Mouse (Mus musculus) MEL (cell line): ENCODE results near the gene Vps18.

Source experiments
- BHLHE40 ChIP-seq: IDR thresholded peaks from 2 replicates; pipeline ENCODE4 v1.6.1; 2012; ENCODE audit warnings: low read depth, mild to moderate bottlenecking, inconsistent platforms, low read length, improper control_type of control experiment, borderline replicate concordance
- CTCF ChIP-seq, 3 experiments: IDR thresholded peaks in 2 of 3; conservative IDR thresholded peaks in 1 of 3; 2 replicates each; pipeline ENCODE4 v1.5.1; 2011 to 2012; ENCODE audit warnings: low read length in 3 of 3, low read depth in 2 of 3, mild to moderate bottlenecking in 2 of 3, improper control_type of control experiment in 1 of 3, inconsistent platforms in 1 of 3, mixed read lengths in 1 of 3, moderate library complexity in 1 of 3; ENCODE audit not compliant: control insufficient read depth in 1 of 3, insufficient read depth in 1 of 3, poor library complexity in 1 of 3, severe bottlenecking in 1 of 3
- GABPA ChIP-seq: IDR thresholded peaks from 2 replicates; pipeline ENCODE4 v1.6.1; 2012; ENCODE audit warnings: low read depth, mild to moderate bottlenecking, inconsistent platforms, low read length, improper control_type of control experiment, moderate library complexity
- MAZ ChIP-seq: IDR thresholded peaks from 2 replicates; pipeline ENCODE4 v1.6.1; 2012; ENCODE audit warnings: low read depth, mild to moderate bottlenecking, inconsistent platforms, low read length, improper control_type of control experiment
- MEF2A ChIP-seq: IDR thresholded peaks from 2 replicates; pipeline ENCODE4 v1.6.1; 2014; ENCODE audit warnings: low read depth, mild to moderate bottlenecking, inconsistent platforms, low read length, improper control_type of control experiment; ENCODE audit not compliant: poor library complexity, insufficient replicate concordance, severe bottlenecking; ENCODE audit errors: extremely low read depth
- MYB ChIP-seq: IDR thresholded peaks from 2 replicates; pipeline ENCODE4 v1.6.1; 2011; ENCODE audit warnings: mild to moderate bottlenecking, low read depth, low read length, improper control_type of control experiment
- POLR2A ChIP-seq, 2 experiments: IDR thresholded peaks; 2 replicates each; pipeline ENCODE4 v1.6.1; 2011 to 2012; ENCODE audit warnings: low read length in 2 of 2, mild to moderate bottlenecking in 2 of 2, control low read depth in 1 of 2, improper control_type of control experiment in 1 of 2, low read depth in 1 of 2, moderate library complexity in 1 of 2; ENCODE audit not compliant: control insufficient read depth in 1 of 2, insufficient read depth in 1 of 2, poor library complexity in 1 of 2
- RAD21 ChIP-seq: IDR thresholded peaks from 2 replicates; pipeline ENCODE4 v1.6.1; 2011; ENCODE audit warnings: mild to moderate bottlenecking, low read depth, low read length, improper control_type of control experiment
- SIN3A ChIP-seq: IDR thresholded peaks from 2 replicates; pipeline ENCODE4 v1.6.1; 2012; ENCODE audit warnings: low read length, improper control_type of control experiment, inconsistent platforms
- USF1 ChIP-seq: IDR thresholded peaks from 2 replicates; pipeline ENCODE4 v1.6.1; 2014; ENCODE audit warnings: low read depth, mild to moderate bottlenecking, inconsistent platforms, low read length, improper control_type of control experiment, moderate library complexity
- USF2 ChIP-seq, 2 experiments: IDR thresholded peaks; 2 replicates each; pipeline ENCODE4 v1.6.1; 2011 to 2012; ENCODE audit warnings: improper control_type of control experiment in 2 of 2, low read length in 2 of 2, borderline replicate concordance in 1 of 2, inconsistent platforms in 1 of 2, low read depth in 1 of 2, mild to moderate bottlenecking in 1 of 2; ENCODE audit not compliant: insufficient read depth in 1 of 2
- ZMIZ1 ChIP-seq: IDR thresholded peaks from 2 replicates; pipeline ENCODE4 v1.6.1; 2012; ENCODE audit warnings: low read depth, mild to moderate bottlenecking, inconsistent platforms, low read length, improper control_type of control experiment, moderate library complexity

DNA sequence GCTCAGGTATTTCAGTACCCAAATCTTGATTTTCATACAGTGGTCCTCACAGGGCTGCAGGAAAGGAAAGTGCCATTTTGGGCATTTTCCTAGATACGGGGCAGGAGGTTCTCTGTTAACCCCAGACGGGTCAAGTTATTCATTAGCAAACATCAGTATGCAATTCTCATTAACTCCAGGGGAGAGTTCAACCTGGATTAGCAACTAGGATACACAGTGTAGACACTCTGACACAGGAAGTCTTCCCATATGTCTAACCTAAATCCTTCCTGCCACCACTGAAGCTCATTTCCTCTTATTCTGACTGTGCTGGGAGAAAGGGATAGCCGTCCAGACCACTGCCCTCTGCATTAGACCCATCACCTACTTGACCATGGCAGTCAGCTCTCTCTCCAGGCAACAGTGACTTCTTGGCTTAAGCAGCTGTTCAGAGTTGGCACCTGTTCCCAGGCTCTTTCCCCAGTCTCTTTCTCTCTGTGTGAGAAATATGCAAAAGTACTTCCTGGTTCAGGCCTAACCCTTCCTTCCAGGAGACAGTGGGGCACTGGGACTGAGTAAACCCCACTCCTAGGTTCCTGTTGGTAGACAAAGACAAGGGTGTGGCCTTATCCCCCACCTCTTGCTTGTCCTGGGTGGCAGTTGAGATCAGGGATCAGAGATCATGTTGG is 29.6 kb downstream of the Vps18 start:
- no peak for TF ChIP-seq USF2 (IDR thresholded peaks at IDR 0.05; ENCODE audit: borderline replicate concordance in 1 of 2, insufficient read depth in 1 of 2, low read depth in 1 of 2, low read length in 2 of 2)
- TF ChIP-seq ZMIZ1: no peak
- no peak for TF ChIP-seq GABPA
- no peak for TF ChIP-seq SIN3A
- TF ChIP-seq MEF2A: no peak
- TF ChIP-seq CTCF (IDR thresholded peaks at IDR 0.05 in 2 of 3, conservative IDR thresholded peaks at IDR 0.05 in 1 of 3; ENCODE audit: control insufficient read depth in 1 of 3, insufficient read depth in 1 of 3, low read depth in 2 of 3, low read length in 3 of 3, poor library complexity in 1 of 3, severe bottlenecking in 1 of 3): no peak
- TF ChIP-seq BHLHE40: no peak
- no peak for TF ChIP-seq MYB
- no peak for TF ChIP-seq POLR2A (IDR thresholded peaks at IDR 0.05; ENCODE audit: control insufficient read depth in 1 of 2, insufficient read depth in 1 of 2, low read depth in 1 of 2, low read length in 2 of 2, poor library complexity in 1 of 2)
- TF ChIP-seq MAZ: no peak
- TF ChIP-seq USF1: no peak
- no peak for TF ChIP-seq RAD21
